In the genomic region with DNA sequence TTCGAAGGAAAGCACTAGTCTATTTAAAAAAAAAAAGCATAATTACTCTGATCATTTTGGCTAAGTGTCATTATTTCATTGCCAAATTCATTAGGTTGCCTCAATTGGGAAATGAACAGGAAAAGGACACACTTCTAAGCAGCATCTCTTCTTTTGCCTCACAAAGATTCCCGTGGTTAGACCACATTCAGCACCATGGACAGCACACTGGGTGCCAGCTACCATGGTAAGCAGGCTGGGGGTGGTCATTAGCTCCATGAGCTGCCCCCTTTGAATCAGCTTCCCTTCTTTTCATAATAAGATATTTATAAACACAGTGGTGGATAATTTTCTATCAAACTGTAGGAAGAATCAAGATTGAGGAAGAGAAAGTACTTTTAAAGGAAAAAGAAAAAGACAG, we compare ENCODE assay signal across 10 mouse cellular contexts. TPM values are rescaled to one million over a fixed set of nuclear protein-coding genes. Genes with fewer than 3 reads are reported as not detected.
DNase-seq lines count a peak whose midpoint lies in the region; ATAC-seq lines count a peak whose summit lies in the region.
"Had no signal": no experiment of that assay in that cellular context is flagged by ENCODE, and none has a peak within 500 bp of the region (broad histone marks: within the 10 kb centered on the region; RNA-seq: fewer than 3 reads in every experiment).

No protein-coding gene starts in this region.

- H3K4me1 ChIP-seq in midbrain, embryonic 10.5 days = peaks cover 34% of the 10 kb centered on the region
- peaks cover 42% of the 10 kb centered on the region for H3K4me1 ChIP-seq in midbrain, embryonic 15.5 days

- H3K4me3 ChIP-seq in midbrain, embryonic 10.5 days = no peak overlapping the region
- no peak overlapping the region for H3K4me3 ChIP-seq in midbrain, embryonic 15.5 days

- no peak overlapping the region for H3K9ac ChIP-seq in midbrain, embryonic 15.5 days

- peaks cover 69% of the 10 kb centered on the region for H3K27me3 ChIP-seq in midbrain, embryonic 10.5 days (ENCODE audit: low read depth, poor library complexity, severe bottlenecking)
- H3K27me3 ChIP-seq in midbrain, embryonic 15.5 days (replicated peaks) = no peaks in the 10 kb centered on the region

- no peaks in the 10 kb centered on the region for H3K9me3 ChIP-seq in midbrain, embryonic 10.5 days (replicated peaks)
- H3K9me3 ChIP-seq in midbrain, embryonic 15.5 days = no peaks in the 10 kb centered on the region

- intact Hi-C loops in left cerebral cortex, postnatal 36 days (cut with DNase I) = no loop called here

- 32% methylated on average over 2 of the region's 2 CpGs for WGBS in midbrain, embryonic 10.5 days
- WGBS in midbrain, embryonic 15.5 days = 31% methylated on average over 2 of the region's 2 CpGs

- ATAC-seq in midbrain, embryonic 15.5 days (replicated peaks) = no peak
- 0 out of 2 replicates have a peak, but pooled peaks have one; percentile 47 for ATAC-seq in common myeloid progenitor, adult 5-6 weeks (replicated peaks; ENCODE audit: low read depth, poor library complexity, severe bottlenecking)

- DNase-seq in gastrocnemius, adult 18-20 months (ENCODE audit: low spot score) = peak; percentile 2
- no peak for DNase-seq in gastrocnemius, postnatal 25 days
- DNase-seq in midbrain, embryonic 10.5 days (ENCODE audit: low spot score) = peak; percentile 20
- DNase-seq in retina, embryonic 14.5 days (ENCODE audit: low spot score) = peak; percentile 60
- DNase-seq in left cerebral cortex, postnatal 36 days (ENCODE audit: low spot score in 2 of 2) = no peak
- no peak for DNase-seq in T-cell, adult 2 months (ENCODE audit: low spot score)

- no peak overlapping the region for H3K4me2 ChIP-seq in midbrain, embryonic 15.5 days

- no peak overlapping the region for H3K27ac ChIP-seq in midbrain, embryonic 10.5 days (replicated peaks)
- no peak overlapping the region for H3K27ac ChIP-seq in midbrain, embryonic 15.5 days
- H3K27ac ChIP-seq: macrophage had no signal

- H3K36me3 ChIP-seq in midbrain, embryonic 10.5 days = no peaks in the 10 kb centered on the region
- no peaks in the 10 kb centered on the region for H3K36me3 ChIP-seq in midbrain, embryonic 15.5 days (replicated peaks)

RNA-seq across cellular contexts. Expression of gene Dcx, which starts 28.4 kb away (rescaled TPM):
- not detected for total RNA-seq in gastrocnemius, adult 18-20 months (2021)
- under 1 TPM in 1 of 2 experiments, not detected in 1; 0.16 TPM for total RNA-seq in gastrocnemius, postnatal 25 days (2021)
- 23.3 and 53.1 TPM in 2 replicates for polyA plus RNA-seq in midbrain, embryonic 10.5 days (2016; fragmentation: Nextera tagmentation; extraction: Ambion mirVana)
- 274 and 311 TPM in 2 replicates for polyA plus RNA-seq in midbrain, embryonic 15.5 days (2015; fragmentation: Nextera tagmentation; extraction: Ambion mirVana)
- total RNA-seq in common myeloid progenitor, adult 5-6 weeks (2017) = not detected in 2 replicates
- total RNA-seq in left cerebral cortex, postnatal 36 days (2021) = 10 to 100 TPM; 22.6 to 32.8 TPM
- total RNA-seq: heart, adult 18-20 months had no signal
- polyA plus RNA-seq: macrophage had no signal

Comparison
In these comparisons a context has a peak if more than half of its experiments do, and no peak if none do; other contexts are left out.
1. DNase-seq: peak in gastrocnemius, adult 18-20 months (single experiment), midbrain, embryonic 10.5 days (single experiment) and retina, embryonic 14.5 days (single experiment); none in gastrocnemius, postnatal 25 days (single experiment), left cerebral cortex, postnatal 36 days (0 of 2) and T-cell, adult 2 months (single experiment).
2. RNA of gene Dcx, which starts 28.4 kb away (total RNA-seq): 22.6 to 32.8 TPM in left cerebral cortex, postnatal 36 days; 0.16 TPM in gastrocnemius, postnatal 25 days, not detected in gastrocnemius, adult 18-20 months and not detected in common myeloid progenitor, adult 5-6 weeks; every median in the first group is over 10 times any median in the second.